13 mouse cellular contexts compared by ENCODE assay signal in genomic region chr15:24906957-24907356, GRCm38 (mm10).
A peak's percentile ranks its signal among the peaks of the same experiment; 100 is the strongest.
DNase-seq lines count a peak whose midpoint lies in the region; ATAC-seq and TF ChIP-seq lines count a peak whose summit lies in the region.
"Had no signal": no experiment of that assay in that cellular context is flagged by ENCODE, and none has a peak within 500 bp of the region (broad histone marks: within the 10 kb centered on the region; RNA-seq: fewer than 3 reads in every experiment).

No protein-coding gene starts in this region.

- no peak for TF ChIP-seq CTCF in liver, postnatal 0 days (IDR thresholded peaks at IDR 0.05; ENCODE audit: low read depth)
- no peak for TF ChIP-seq CTCF in lung, postnatal 0 days (IDR thresholded peaks at IDR 0.05)

- H3K36me3 ChIP-seq in hindbrain, embryonic 11.5 days (ENCODE audit: control insufficient read depth, insufficient read depth, low read length), result no peaks in the 10 kb centered on the region
- no peaks in the 10 kb centered on the region for H3K36me3 ChIP-seq in hindbrain, embryonic 14.5 days (replicated peaks; ENCODE audit: control insufficient read depth, insufficient read depth)
- no peaks in the 10 kb centered on the region for H3K36me3 ChIP-seq in neural tube, embryonic 14.5 days (ENCODE audit: control insufficient read depth, insufficient read depth, low read length)
- no peaks in the 10 kb centered on the region for H3K36me3 ChIP-seq in liver, postnatal 0 days (replicated peaks; ENCODE audit: insufficient read depth, low read length)
- no peaks in the 10 kb centered on the region for H3K36me3 ChIP-seq in lung, postnatal 0 days (ENCODE audit: insufficient read depth, low read length)
- H3K36me3 ChIP-seq: liver, embryonic 13.5 days had no signal

- no peak overlapping the region for H3K4me2 ChIP-seq in hindbrain, embryonic 11.5 days (replicated peaks; ENCODE audit: low read depth, low read length)
- no peak overlapping the region for H3K4me2 ChIP-seq in hindbrain, embryonic 14.5 days (replicated peaks)
- no peak overlapping the region for H3K4me2 ChIP-seq in neural tube, embryonic 14.5 days (ENCODE audit: low read depth, low read length)
- no peak overlapping the region for H3K4me2 ChIP-seq in liver, postnatal 0 days (ENCODE audit: low read depth, low read length)
- H3K4me2 ChIP-seq in lung, postnatal 0 days (replicated peaks; ENCODE audit: low read depth, low read length), result no peak overlapping the region
- H3K4me2 ChIP-seq: liver, embryonic 13.5 days; midbrain, embryonic 11.5 days had no signal

- H3K9ac ChIP-seq in hindbrain, embryonic 11.5 days (ENCODE audit: low read depth, low read length), result no peak overlapping the region
- H3K9ac ChIP-seq in hindbrain, embryonic 14.5 days, result no peak overlapping the region
- H3K9ac ChIP-seq in neural tube, embryonic 14.5 days (replicated peaks; ENCODE audit: low read depth, low read length), result no peak overlapping the region
- H3K9ac ChIP-seq in liver, postnatal 0 days (replicated peaks), result no peak overlapping the region
- no peak overlapping the region for H3K9ac ChIP-seq in lung, postnatal 0 days (replicated peaks; ENCODE audit: low read depth)
- H3K9ac ChIP-seq: liver, embryonic 13.5 days had no signal

- TF ChIP-seq EP300 in liver, postnatal 0 days (IDR thresholded peaks at IDR 0.05; ENCODE audit: low read depth), result no peak
- TF ChIP-seq EP300 in lung, postnatal 0 days (IDR thresholded peaks at IDR 0.05), result no peak

- WGBS in hindbrain, embryonic 11.5 days, result 76% methylated on average over 4 of the region's 4 CpGs
- 68% methylated on average over 4 of the region's 4 CpGs for WGBS in hindbrain, embryonic 14.5 days
- 51% methylated on average over 4 of the region's 4 CpGs for WGBS in neural tube, embryonic 14.5 days
- WGBS in liver, postnatal 0 days (ENCODE audit: insufficient replicate concordance), result 64% methylated on average over 4 of the region's 4 CpGs
- WGBS in lung, postnatal 0 days, result 61% methylated on average over 4 of the region's 4 CpGs

- H3K9me3 ChIP-seq in hindbrain, embryonic 11.5 days (ENCODE audit: control insufficient read depth, low read length), result no peaks in the 10 kb centered on the region
- no peaks in the 10 kb centered on the region for H3K9me3 ChIP-seq in hindbrain, embryonic 14.5 days (ENCODE audit: control insufficient read depth, low read length)
- no peaks in the 10 kb centered on the region for H3K9me3 ChIP-seq in neural tube, embryonic 14.5 days (ENCODE audit: control insufficient read depth, low read length)
- no peaks in the 10 kb centered on the region for H3K9me3 ChIP-seq in liver, postnatal 0 days (ENCODE audit: low read length)
- no peaks in the 10 kb centered on the region for H3K9me3 ChIP-seq in lung, postnatal 0 days (ENCODE audit: low read length)
- H3K9me3 ChIP-seq: liver, embryonic 13.5 days had no signal

- H3K4me3 ChIP-seq in hindbrain, embryonic 11.5 days (ENCODE audit: low read depth, low read length), result no peak overlapping the region
- no peak overlapping the region for H3K4me3 ChIP-seq in hindbrain, embryonic 14.5 days (replicated peaks; ENCODE audit: low read length)
- H3K4me3 ChIP-seq in neural tube, embryonic 14.5 days (ENCODE audit: low read depth, low read length), result no peak overlapping the region
- H3K4me3 ChIP-seq in liver, postnatal 0 days (ENCODE audit: low read depth, low read length), result no peak overlapping the region
- no peak overlapping the region for H3K4me3 ChIP-seq in lung, postnatal 0 days (ENCODE audit: low read depth, low read length)
- H3K4me3 ChIP-seq: liver, embryonic 13.5 days had no signal

- no peaks in the 10 kb centered on the region for H3K4me1 ChIP-seq in hindbrain, embryonic 11.5 days (replicated peaks; ENCODE audit: control insufficient read depth, insufficient read depth, low read length)
- H3K4me1 ChIP-seq in hindbrain, embryonic 14.5 days (replicated peaks; ENCODE audit: control insufficient read depth, insufficient read depth, low read length), result no peaks in the 10 kb centered on the region
- 0 out of 2 replicates have a peak, but pooled peaks cover 3% of the 10 kb centered on the region for H3K4me1 ChIP-seq in neural tube, embryonic 14.5 days (ENCODE audit: control insufficient read depth, insufficient read depth, low read length)
- no peaks in the 10 kb centered on the region for H3K4me1 ChIP-seq in liver, postnatal 0 days (ENCODE audit: insufficient read depth)
- H3K4me1 ChIP-seq in lung, postnatal 0 days (ENCODE audit: insufficient read depth, low read depth, low read length), result no peaks in the 10 kb centered on the region
- H3K4me1 ChIP-seq: liver, embryonic 13.5 days had no signal

- peak; percentile 6 for DNase-seq in hindbrain, embryonic 11.5 days (ENCODE audit: low spot score)
- no peak for DNase-seq in hindbrain, embryonic 14.5 days (ENCODE audit: low spot score)
- peak; percentile 80 for DNase-seq in cerebellum, adult 8-10 months
- DNase-seq in forelimb bud, embryonic 11.5 days (ENCODE audit: low read depth, low spot score), result peak; percentile 6
- DNase-seq in liver, postnatal 0 days, result no peak
- DNase-seq in heart, postnatal 25 days (ENCODE audit: low spot score), result no peak
- no peak for DNase-seq in lung, postnatal 0 days (ENCODE audit: low spot score)
- DNase-seq: liver, embryonic 13.5 days; thymus, postnatal 25 days had no signal

- no peak overlapping the region for H3K27ac ChIP-seq in hindbrain, embryonic 11.5 days (ENCODE audit: low read depth, low read length)
- no peak overlapping the region for H3K27ac ChIP-seq in hindbrain, embryonic 14.5 days
- H3K27ac ChIP-seq in neural tube, embryonic 14.5 days (ENCODE audit: low read depth, low read length), result no peak overlapping the region
- H3K27ac ChIP-seq in liver, postnatal 0 days (ENCODE audit: low read depth), result no peak overlapping the region
- no peak overlapping the region for H3K27ac ChIP-seq in lung, postnatal 0 days (ENCODE audit: low read length)
- H3K27ac ChIP-seq: kidney, postnatal 0 days; liver, embryonic 13.5 days had no signal

- intact Hi-C loops in heart, postnatal 25 days (cut with DNase I), result no loop called here

- no peak for ATAC-seq in hindbrain, embryonic 11.5 days (ENCODE audit: low FRiP score)
- ATAC-seq in hindbrain, embryonic 14.5 days (ENCODE audit: low FRiP score), result no peak
- ATAC-seq in neural tube, embryonic 14.5 days (ENCODE audit: low read depth), result peak; percentile 68; the same call in 1 of the 2 replicates
- ATAC-seq in liver, postnatal 0 days, result no peak
- ATAC-seq in lung, postnatal 0 days, result no peak
- ATAC-seq: activated CD4-positive, CD25-positive, alpha-beta regulatory T cell, adult 4 months had no signal

- H3K27me3 ChIP-seq in hindbrain, embryonic 11.5 days (ENCODE audit: control insufficient read depth, insufficient read depth, low read length), result no peaks in the 10 kb centered on the region
- no peaks in the 10 kb centered on the region for H3K27me3 ChIP-seq in hindbrain, embryonic 14.5 days (ENCODE audit: control insufficient read depth, insufficient read depth, low read length)
- no peaks in the 10 kb centered on the region for H3K27me3 ChIP-seq in neural tube, embryonic 14.5 days (ENCODE audit: control insufficient read depth, insufficient read depth, low read length)
- H3K27me3 ChIP-seq in liver, postnatal 0 days (ENCODE audit: insufficient read depth, low read length), result no peaks in the 10 kb centered on the region
- no peaks in the 10 kb centered on the region for H3K27me3 ChIP-seq in lung, postnatal 0 days (replicated peaks; ENCODE audit: insufficient read depth, low read length)
- H3K27me3 ChIP-seq: liver, embryonic 13.5 days had no signal

Comparison
In these comparisons a context has a peak if more than half of its experiments do, and no peak if none do; other contexts are left out.
1. DNase-seq: peak in hindbrain, embryonic 11.5 days (single experiment), cerebellum, adult 8-10 months (single experiment) and forelimb bud, embryonic 11.5 days (single experiment); none in hindbrain, embryonic 14.5 days (single experiment), liver, postnatal 0 days (single experiment), heart, postnatal 25 days (single experiment) and lung, postnatal 0 days (single experiment).